Mouse (Mus musculus): ENCODE measurements around the gene Lypd6b. TPM values are rescaled to one million over a fixed set of nuclear protein-coding genes. Genes with fewer than 3 reads are reported as not detected.

Lypd6b gene
- polyA plus RNA-seq, 1 experiment: 1.5 TPM

GRCm38 (mm10) chr2:49927362-49927761 lies 139.9 kb downstream of the Lypd6b start:
- no peak for DNase-seq
- WGBS: 48% methylated on average over 1 of the region's 1 CpGs
- H3K27ac ChIP-seq (ENCODE audit: insufficient read depth, low read depth, low read length): no peak overlapping the region
- no peak for TF ChIP-seq CTCF (conservative IDR thresholded peaks at IDR 0.05; ENCODE audit: insufficient read depth, insufficient read length, low read depth, low read length)
- no peaks in the 10 kb centered on the region for H3K4me1 ChIP-seq (ENCODE audit: control insufficient read depth, insufficient read depth, low read length)
- no peak overlapping the region for H3K4me3 ChIP-seq (ENCODE audit: insufficient read depth, low read depth, low read length)
- H3K36me3 ChIP-seq (ENCODE audit: control insufficient read depth, insufficient read depth, low read length): no peaks in the 10 kb centered on the region
- H3K27me3 ChIP-seq (replicated peaks; ENCODE audit: control insufficient read depth, insufficient read depth, low read length): no peaks in the 10 kb centered on the region

GRCm38 (mm10) chr2:49929931-49930330 lies 142.4 kb downstream of the Lypd6b start:
- no peaks in the 10 kb centered on the region for H3K27me3 ChIP-seq (replicated peaks; ENCODE audit: control insufficient read depth, insufficient read depth, low read length)
- H3K4me3 ChIP-seq (ENCODE audit: insufficient read depth, low read depth, low read length): no peak overlapping the region
- no peaks in the 10 kb centered on the region for H3K4me1 ChIP-seq (ENCODE audit: control insufficient read depth, insufficient read depth, low read length)
- DNase-seq: no peak
- no peak overlapping the region for H3K27ac ChIP-seq (ENCODE audit: insufficient read depth, low read depth, low read length)
- WGBS: 91% methylated on average over 3 of the region's 3 CpGs
- TF ChIP-seq CTCF (conservative IDR thresholded peaks at IDR 0.05; ENCODE audit: insufficient read depth, insufficient read length, low read depth, low read length) (no peak), POLR2A (IDR thresholded peaks at IDR 0.05; ENCODE audit: low read depth, low read length) (no peak)
- H3K36me3 ChIP-seq (ENCODE audit: control insufficient read depth, insufficient read depth, low read length): no peaks in the 10 kb centered on the region

- WGBS: 78% methylated on average over 13 of the region's 13 CpGs
- H3K4me1 ChIP-seq (ENCODE audit: control insufficient read depth, insufficient read depth, low read length): no peaks in the 10 kb centered on the region
- H3K27me3 ChIP-seq (replicated peaks; ENCODE audit: control insufficient read depth, insufficient read depth, low read length): no peaks in the 10 kb centered on the region
- no peak for DNase-seq
- H3K36me3 ChIP-seq (ENCODE audit: control insufficient read depth, insufficient read depth, low read length): no peaks in the 10 kb centered on the region
- TF ChIP-seq CTCF (conservative IDR thresholded peaks at IDR 0.05; ENCODE audit: insufficient read depth, insufficient read length, low read depth, low read length): no peak
- TF ChIP-seq POLR2A (IDR thresholded peaks at IDR 0.05; ENCODE audit: low read depth, low read length): no peak
- H3K4me3 ChIP-seq (ENCODE audit: insufficient read depth, low read depth, low read length): no peak overlapping the region
- H3K27ac ChIP-seq (ENCODE audit: insufficient read depth, low read depth, low read length): no peak overlapping the region
Measured at GRCm38 (mm10) chr2:49937621-49938020, 150.1 kb downstream of the Lypd6b start.

- 70% methylated on average over 8 of the region's 8 CpGs for WGBS
- TF ChIP-seq CTCF (conservative IDR thresholded peaks at IDR 0.05; ENCODE audit: insufficient read depth, insufficient read length, low read depth, low read length) (no peak), POLR2A (IDR thresholded peaks at IDR 0.05; ENCODE audit: low read depth, low read length) (no peak)
- no peak for DNase-seq
- no peaks in the 10 kb centered on the region for H3K27me3 ChIP-seq (replicated peaks; ENCODE audit: control insufficient read depth, insufficient read depth, low read length)
- no peak overlapping the region for H3K4me3 ChIP-seq (ENCODE audit: insufficient read depth, low read depth, low read length)
- no peaks in the 10 kb centered on the region for H3K36me3 ChIP-seq (ENCODE audit: control insufficient read depth, insufficient read depth, low read length)
- no peak overlapping the region for H3K27ac ChIP-seq (ENCODE audit: insufficient read depth, low read depth, low read length)
- H3K4me1 ChIP-seq (ENCODE audit: control insufficient read depth, insufficient read depth, low read length): no peaks in the 10 kb centered on the region
Measured at GRCm38 (mm10) chr2:49938246-49938645, 150.8 kb downstream of the Lypd6b start.

- Histone ChIP-seq H3K36me3 (ENCODE audit: control insufficient read depth, insufficient read depth, low read length) (no peaks in the 10 kb centered on the region), H3K4me1 (ENCODE audit: control insufficient read depth, insufficient read depth, low read length) (no peaks in the 10 kb centered on the region), H3K27ac (ENCODE audit: insufficient read depth, low read depth, low read length) (no peak overlapping the region), H3K27me3 (replicated peaks; ENCODE audit: control insufficient read depth, insufficient read depth, low read length) (no peaks in the 10 kb centered on the region), H3K4me3 (ENCODE audit: insufficient read depth, low read depth, low read length) (no peak overlapping the region)
- 64% methylated on average over 6 of the region's 6 CpGs for WGBS
- DNase-seq: peak; percentile 2
- TF ChIP-seq CTCF (conservative IDR thresholded peaks at IDR 0.05; ENCODE audit: insufficient read depth, insufficient read length, low read depth, low read length): no peak
- no peak for TF ChIP-seq POLR2A (IDR thresholded peaks at IDR 0.05; ENCODE audit: low read depth, low read length)
Measured at GRCm38 (mm10) chr2:49940372-49940771, 152.9 kb downstream of the Lypd6b start.

GRCm38 (mm10) chr2:49942100-49942499 lies 154.6 kb downstream of the Lypd6b start:
- TF ChIP-seq CTCF (conservative IDR thresholded peaks at IDR 0.05; ENCODE audit: insufficient read depth, insufficient read length, low read depth, low read length) (no peak), POLR2A (IDR thresholded peaks at IDR 0.05; ENCODE audit: low read depth, low read length) (no peak)
- DNase-seq: no peak
- Histone ChIP-seq H3K4me1 (ENCODE audit: control insufficient read depth, insufficient read depth, low read length) (no peaks in the 10 kb centered on the region), H3K27me3 (replicated peaks; ENCODE audit: control insufficient read depth, insufficient read depth, low read length) (no peaks in the 10 kb centered on the region), H3K27ac (ENCODE audit: insufficient read depth, low read depth, low read length) (no peak overlapping the region), H3K4me3 (ENCODE audit: insufficient read depth, low read depth, low read length) (no peak overlapping the region), H3K36me3 (ENCODE audit: control insufficient read depth, insufficient read depth, low read length) (no peaks in the 10 kb centered on the region)
- 40% methylated on average over 5 of the region's 5 CpGs for WGBS

- H3K36me3 ChIP-seq (ENCODE audit: control insufficient read depth, insufficient read depth, low read length): no peaks in the 10 kb centered on the region
- H3K27ac ChIP-seq (ENCODE audit: insufficient read depth, low read depth, low read length): no peak overlapping the region
- TF ChIP-seq POLR2A (IDR thresholded peaks at IDR 0.05; ENCODE audit: low read depth, low read length) (no peak), CTCF (conservative IDR thresholded peaks at IDR 0.05; ENCODE audit: insufficient read depth, insufficient read length, low read depth, low read length) (no peak)
- WGBS: 64% methylated on average over 4 of the region's 4 CpGs
- H3K27me3 ChIP-seq (replicated peaks; ENCODE audit: control insufficient read depth, insufficient read depth, low read length): no peaks in the 10 kb centered on the region
- H3K4me1 ChIP-seq (ENCODE audit: control insufficient read depth, insufficient read depth, low read length): no peaks in the 10 kb centered on the region
- H3K4me3 ChIP-seq (ENCODE audit: insufficient read depth, low read depth, low read length): no peak overlapping the region
- no peak for DNase-seq
Measured at GRCm38 (mm10) chr2:49951681-49952080, 164.2 kb downstream of the Lypd6b start.

Data from kidney, adult 2 months (tissue).